Mouse (Mus musculus) kidney, adult 2 months (tissue): ENCODE data around the gene Slc39a11.

Experiments used
- CTCF ChIP-seq: fragments of 200-500 bp; conservative IDR thresholded peaks from 2 replicates; pipeline ENCODE4 v1.5.1; 2011; ENCODE audit warnings: low read depth, mild to moderate bottlenecking, control low read depth, low read length, moderate library complexity, mixed read lengths; ENCODE audit not compliant: insufficient read depth, insufficient read length
- POLR2A ChIP-seq: fragments of 200-500 bp; IDR thresholded peaks from one replicate; pipeline ENCODE4 v1.6.1; 2011; ENCODE audit warnings: low read depth, low read length, control low read depth

GRCm38 (mm10) chr11:113473998-113474534 lies 175.8 kb downstream of the Slc39a11 start:
- TF ChIP-seq CTCF: no peak
- no peak for TF ChIP-seq POLR2A
